Mouse (Mus musculus): Measurements from ENCODE around the gene Nrgn. TPM values are rescaled to one million over a fixed set of nuclear protein-coding genes. Genes with fewer than 3 reads are reported as not detected.

Gene Nrgn
- total and polyA plus RNA-seq, 3 experiments = 149 to 2,443 (median 474) TPM

DNA sequence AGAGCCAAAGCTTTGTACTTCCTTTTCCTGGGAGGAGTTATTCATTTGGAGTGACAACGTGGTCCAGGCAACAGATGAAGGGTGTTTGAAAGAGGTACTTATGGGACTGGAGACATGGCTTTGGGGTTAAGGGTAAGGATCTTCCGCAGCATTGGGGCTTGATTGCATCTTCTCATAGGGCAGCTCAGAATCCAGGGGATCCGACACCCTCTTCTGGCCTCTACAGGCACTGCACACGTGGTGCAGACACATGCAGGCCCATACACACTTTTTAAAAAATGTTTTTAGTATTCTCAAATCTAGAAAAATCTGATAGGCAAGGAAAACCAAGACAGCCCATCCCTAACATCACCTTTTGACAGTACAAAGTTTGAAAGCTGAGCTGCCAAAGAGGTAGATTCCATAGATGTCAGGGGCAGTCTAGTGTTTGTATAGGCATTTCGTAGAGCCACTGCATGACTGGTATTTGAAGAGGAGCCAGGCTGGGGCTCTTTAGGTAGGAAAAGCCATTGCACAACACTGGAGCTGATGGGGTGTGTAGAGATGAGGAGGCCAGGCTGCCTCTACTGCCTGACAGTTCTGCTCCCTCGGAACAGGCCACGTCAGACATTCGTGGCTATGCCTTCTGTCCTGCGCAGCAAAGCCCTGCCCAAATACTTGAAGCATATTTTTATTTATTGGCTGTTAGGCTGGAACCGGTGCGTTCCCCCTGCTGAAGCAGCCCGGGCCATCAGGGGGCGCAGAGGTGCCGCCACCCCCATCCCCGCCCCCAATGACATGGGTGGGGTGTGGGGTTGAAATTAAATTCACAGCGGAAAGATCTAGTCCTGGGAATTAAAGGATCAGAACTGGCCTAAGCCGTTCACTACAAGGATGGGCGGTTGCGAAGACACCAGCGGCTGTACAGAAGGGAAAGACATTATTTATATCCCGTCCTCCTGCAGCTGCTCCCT is 26.0 kb downstream of the Nrgn start:
- no peak overlapping the region for H3K4me3 ChIP-seq (ENCODE audit: low read depth, low read length)
- ATAC-seq (ENCODE audit: extremely low read depth, insufficient number of reproducible peaks, low FRiP score, poor library complexity, severe bottlenecking) (no peak), DNase-seq (ENCODE audit: low spot score) (no peak)
- no peak for TF ChIP-seq POLR2AphosphoS5 (IDR thresholded peaks at IDR 0.05; ENCODE audit: insufficient replicate concordance, low read depth, low read length)
- no peak for TF ChIP-seq GATA1 (IDR thresholded peaks at IDR 0.05; ENCODE audit: borderline replicate concordance, low read length)
- H3K4me1 ChIP-seq (ENCODE audit: insufficient read depth, low read depth, low read length) = peaks cover 12% of the 10 kb centered on the region
- peaks cover 32% of the 10 kb centered on the region for H3K27me3 ChIP-seq (ENCODE audit: insufficient read depth, low read length)
- no peaks in the 10 kb centered on the region for H3K9me3 ChIP-seq (replicated peaks)
- H3K36me3 ChIP-seq (replicated peaks) = peaks cover 48% of the 10 kb centered on the region

- DNase-seq (ENCODE audit: low spot score) (no peak), ATAC-seq (ENCODE audit: extremely low read depth, insufficient number of reproducible peaks, low FRiP score, poor library complexity, severe bottlenecking) (no peak)
- no peak overlapping the region for H3K4me3 ChIP-seq (ENCODE audit: low read depth, low read length)
- H3K4me1 ChIP-seq (ENCODE audit: insufficient read depth, low read depth, low read length) = peaks cover 12% of the 10 kb centered on the region
- H3K9me3 ChIP-seq (replicated peaks) = no peaks in the 10 kb centered on the region
- no peak for TF ChIP-seq GATA1 (IDR thresholded peaks at IDR 0.05; ENCODE audit: borderline replicate concordance, low read length)
- TF ChIP-seq GATA2 (IDR thresholded peaks at IDR 0.05; ENCODE audit: borderline replicate concordance, low read depth, low read length) = no peak
- TF ChIP-seq CTCF (IDR thresholded peaks at IDR 0.05; ENCODE audit: low read depth, low read length) = no peak
- TF ChIP-seq TAL1 (conservative IDR thresholded peaks at IDR 0.05; ENCODE audit: low read depth, low read length) = no peak
- no peak for TF ChIP-seq POLR2AphosphoS5 (IDR thresholded peaks at IDR 0.05; ENCODE audit: insufficient replicate concordance, low read depth, low read length)
- H3K27me3 ChIP-seq (ENCODE audit: insufficient read depth, low read length) = peaks cover 22% of the 10 kb centered on the region
- H3K36me3 ChIP-seq (replicated peaks) = peaks cover 57% of the 10 kb centered on the region
Measured at GRCm38 (mm10) chr9:37525461-37525860, 27.2 kb downstream of the Nrgn start.

DNA sequence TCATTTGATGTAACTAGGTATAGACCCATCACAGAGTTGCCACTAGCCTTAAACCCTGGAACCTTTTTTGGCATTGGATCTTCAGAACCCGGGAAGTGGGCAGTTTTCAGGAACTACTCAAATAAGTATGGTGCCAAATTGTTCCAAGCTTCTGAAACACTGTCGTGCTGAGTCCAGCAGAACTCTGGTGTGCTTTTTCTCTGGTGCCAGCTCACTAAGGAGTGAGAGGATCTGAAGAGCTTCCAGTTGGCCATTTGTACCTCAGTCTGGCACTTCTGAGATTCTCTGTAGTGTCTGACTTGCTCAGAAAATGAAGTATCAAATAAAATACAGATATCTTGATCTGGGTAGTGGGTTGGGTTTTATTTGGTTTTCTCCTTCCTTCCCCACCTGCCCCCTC is 32.7 kb downstream of the Nrgn start:
- Histone ChIP-seq H3K9me3 (replicated peaks) (no peaks in the 10 kb centered on the region), H3K4me1 (ENCODE audit: insufficient read depth, low read depth, low read length) (peaks cover 38% of the 10 kb centered on the region), H3K36me3 (replicated peaks) (peaks cover 53% of the 10 kb centered on the region), H3K4me3 (ENCODE audit: low read depth, low read length) (no peak overlapping the region), H3K27me3 (ENCODE audit: insufficient read depth, low read length) (no peaks in the 10 kb centered on the region)
- TF ChIP-seq POLR2AphosphoS5 (IDR thresholded peaks at IDR 0.05; ENCODE audit: insufficient replicate concordance, low read depth, low read length) (no peak), GATA1 (IDR thresholded peaks at IDR 0.05; ENCODE audit: borderline replicate concordance, low read length) (no peak), TAL1 (conservative IDR thresholded peaks at IDR 0.05; ENCODE audit: low read depth, low read length) (no peak), CTCF (IDR thresholded peaks at IDR 0.05; ENCODE audit: low read depth, low read length) (no peak), GATA2 (IDR thresholded peaks at IDR 0.05; ENCODE audit: borderline replicate concordance, low read depth, low read length) (no peak)
- no peak for ATAC-seq (ENCODE audit: extremely low read depth, insufficient number of reproducible peaks, low FRiP score, poor library complexity, severe bottlenecking)
- no peak for DNase-seq (ENCODE audit: low spot score)

GRCm38 (mm10) chr9:37518991-37519390 is 33.7 kb downstream of the Nrgn start:
- DNase-seq (ENCODE audit: low spot score) = no peak
- Histone ChIP-seq H3K9me3 (replicated peaks) (no peaks in the 10 kb centered on the region), H3K4me1 (ENCODE audit: insufficient read depth, low read depth, low read length) (peaks cover 47% of the 10 kb centered on the region), H3K36me3 (replicated peaks) (peaks cover 49% of the 10 kb centered on the region), H3K4me3 (ENCODE audit: low read depth, low read length) (no peak overlapping the region), H3K27me3 (ENCODE audit: insufficient read depth, low read length) (no peaks in the 10 kb centered on the region)
- no peak for ATAC-seq (ENCODE audit: extremely low read depth, insufficient number of reproducible peaks, low FRiP score, poor library complexity, severe bottlenecking)
- TF ChIP-seq CTCF (IDR thresholded peaks at IDR 0.05; ENCODE audit: low read depth, low read length) (no peak), POLR2AphosphoS5 (IDR thresholded peaks at IDR 0.05; ENCODE audit: insufficient replicate concordance, low read depth, low read length) (no peak), GATA1 (IDR thresholded peaks at IDR 0.05; ENCODE audit: borderline replicate concordance, low read length) (no peak), TAL1 (conservative IDR thresholded peaks at IDR 0.05; ENCODE audit: low read depth, low read length) (no peak), GATA2 (IDR thresholded peaks at IDR 0.05; ENCODE audit: borderline replicate concordance, low read depth, low read length) (no peak)

- ATAC-seq (ENCODE audit: extremely low read depth, insufficient number of reproducible peaks, low FRiP score, poor library complexity, severe bottlenecking) (peak; percentile 91), DNase-seq (ENCODE audit: low spot score) (no peak)
- Histone ChIP-seq H3K4me3 (ENCODE audit: low read depth, low read length) (no peak overlapping the region; the same call in 1 of the 2 replicates), H3K9me3 (replicated peaks) (no peaks in the 10 kb centered on the region), H3K36me3 (replicated peaks) (peaks cover 42% of the 10 kb centered on the region), H3K4me1 (ENCODE audit: insufficient read depth, low read depth, low read length) (peaks cover 47% of the 10 kb centered on the region), H3K27me3 (ENCODE audit: insufficient read depth, low read length) (no peaks in the 10 kb centered on the region)
- TF ChIP-seq TAL1 (conservative IDR thresholded peaks at IDR 0.05; ENCODE audit: low read depth, low read length) (peak; percentile 96), GATA1 (IDR thresholded peaks at IDR 0.05; ENCODE audit: borderline replicate concordance, low read length) (no peak)
Measured at GRCm38 (mm10) chr9:37517467-37517866, 35.2 kb downstream of the Nrgn start.

DNA sequence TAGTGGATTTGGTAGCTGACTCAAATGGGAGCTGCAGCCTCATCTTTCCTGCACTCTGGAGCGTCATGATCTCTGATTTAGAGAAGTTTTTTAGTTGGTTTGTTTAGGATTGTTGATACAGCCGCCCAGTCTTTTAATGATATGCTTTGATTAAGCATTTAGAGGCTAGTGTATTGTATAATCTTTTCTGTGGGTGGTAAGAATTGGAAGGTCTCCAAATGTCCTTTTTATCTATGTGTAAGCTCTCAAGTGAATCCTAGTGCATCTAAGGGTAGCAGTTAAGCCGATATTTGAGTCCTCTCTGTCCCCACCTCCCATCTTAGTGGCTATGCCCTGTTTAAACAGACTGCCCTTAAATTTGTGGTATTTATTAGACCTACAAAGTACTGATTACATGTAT is 38.2 kb downstream of the Nrgn start:
- no peak for ATAC-seq (ENCODE audit: extremely low read depth, insufficient number of reproducible peaks, low FRiP score, poor library complexity, severe bottlenecking)
- no peak for DNase-seq (ENCODE audit: low spot score)
- peaks cover 50% of the 10 kb centered on the region for H3K4me1 ChIP-seq (ENCODE audit: insufficient read depth, low read depth, low read length)
- no peak overlapping the region for H3K4me3 ChIP-seq (ENCODE audit: low read depth, low read length)
- H3K27me3 ChIP-seq (ENCODE audit: insufficient read depth, low read length) = no peaks in the 10 kb centered on the region
- TF ChIP-seq POLR2AphosphoS5 (IDR thresholded peaks at IDR 0.05; ENCODE audit: insufficient replicate concordance, low read depth, low read length) (no peak), TAL1 (conservative IDR thresholded peaks at IDR 0.05; ENCODE audit: low read depth, low read length) (no peak), GATA2 (IDR thresholded peaks at IDR 0.05; ENCODE audit: borderline replicate concordance, low read depth, low read length) (no peak), GATA1 (IDR thresholded peaks at IDR 0.05; ENCODE audit: borderline replicate concordance, low read length) (no peak), CTCF (IDR thresholded peaks at IDR 0.05; ENCODE audit: low read depth, low read length) (no peak)
- no peaks in the 10 kb centered on the region; the same call in 1 of the 2 replicates for H3K9me3 ChIP-seq (replicated peaks)
- peaks cover 20% of the 10 kb centered on the region for H3K36me3 ChIP-seq (replicated peaks)
